Mouse (Mus musculus): Measurements from ENCODE around the gene Rtn4rl1. TPM values are rescaled to one million over a fixed set of nuclear protein-coding genes. Genes with fewer than 3 reads are reported as not detected.
A peak's percentile ranks its signal among the peaks of the same experiment; 100 is the strongest.

The Rtn4rl1 gene
- polyA plus RNA-seq, 1 experiment from 2014 or later: 2.1 TPM

- Histone ChIP-seq H3K36me3 (replicated peaks) (peaks cover 68% of the 10 kb centered on the region), H3K4me1 (peaks cover 44% of the 10 kb centered on the region), H3K27me3 (replicated peaks; ENCODE audit: low read depth, poor library complexity, severe bottlenecking) (peaks cover 7% of the 10 kb centered on the region), H3K27ac (replicated peaks) (no peak overlapping the region; the same call in 1 of the 2 replicates), H3K4me3 (no peak overlapping the region), H3K9me3 (no peaks in the 10 kb centered on the region)
- WGBS: 15% methylated on average over 2 of the region's 2 CpGs
- DNase-seq (ENCODE audit: low spot score): no peak
Observed at GRCm38 (mm10) chr11:75157901-75158300, 35.7 kb upstream of the Rtn4rl1 start.

- no peak overlapping the region for H3K27ac ChIP-seq (replicated peaks)
- no peak overlapping the region for H3K4me3 ChIP-seq
- 92% methylated on average over 14 of the region's 14 CpGs for WGBS
- no peak for DNase-seq (ENCODE audit: low spot score)
- H3K4me1 ChIP-seq: peaks cover 41% of the 10 kb centered on the region
- H3K9me3 ChIP-seq: no peaks in the 10 kb centered on the region
- peaks cover 68% of the 10 kb centered on the region for H3K36me3 ChIP-seq (replicated peaks)
- peaks cover 12% of the 10 kb centered on the region for H3K27me3 ChIP-seq (replicated peaks; ENCODE audit: low read depth, poor library complexity, severe bottlenecking)
Observed at GRCm38 (mm10) chr11:75158432-75158831, 35.2 kb upstream of the Rtn4rl1 start.

- 57% methylated on average over 2 of the region's 2 CpGs for whole genome bisulfite sequencing
- Histone ChIP-seq H3K36me3 (replicated peaks) (peaks cover 78% of the 10 kb centered on the region), H3K27me3 (replicated peaks; ENCODE audit: low read depth, poor library complexity, severe bottlenecking) (peaks cover 23% of the 10 kb centered on the region), H3K4me1 (peaks cover 40% of the 10 kb centered on the region), H3K4me3 (no peak overlapping the region), H3K27ac (replicated peaks) (no peak overlapping the region), H3K9me3 (no peaks in the 10 kb centered on the region)
- DNase-seq (ENCODE audit: low spot score): no peak
Observed at GRCm38 (mm10) chr11:75159564-75159963, 34.0 kb upstream of the Rtn4rl1 start.

GRCm38 (mm10) chr11:75160954-75161353 lies 32.6 kb upstream of the Rtn4rl1 start:
- no peak for DNase-seq (ENCODE audit: low spot score)
- Histone ChIP-seq H3K4me3 (no peak overlapping the region), H3K27me3 (replicated peaks; ENCODE audit: low read depth, poor library complexity, severe bottlenecking) (peaks cover 37% of the 10 kb centered on the region), H3K4me1 (peaks cover 50% of the 10 kb centered on the region), H3K27ac (replicated peaks) (no peak overlapping the region), H3K36me3 (replicated peaks) (peaks cover 80% of the 10 kb centered on the region), H3K9me3 (no peaks in the 10 kb centered on the region)
- WGBS: 82% methylated on average over 7 of the region's 7 CpGs

GRCm38 (mm10) chr11:75161417-75162008 lies 32.1 kb upstream of the Rtn4rl1 start:
- H3K27me3 ChIP-seq (replicated peaks; ENCODE audit: low read depth, poor library complexity, severe bottlenecking): peaks cover 43% of the 10 kb centered on the region
- H3K9me3 ChIP-seq: no peaks in the 10 kb centered on the region
- H3K4me3 ChIP-seq: no peak overlapping the region
- no peak for DNase-seq (ENCODE audit: low spot score)
- peaks cover 74% of the 10 kb centered on the region for H3K36me3 ChIP-seq (replicated peaks)
- WGBS: 73% methylated on average over 4 of the region's 4 CpGs
- 0 out of 2 replicates have a peak overlapping the region, but pooled peaks have one; percentile 21 for H3K27ac ChIP-seq (replicated peaks)
- peaks cover 50% of the 10 kb centered on the region for H3K4me1 ChIP-seq

GRCm38 (mm10) chr11:75162591-75163080 lies 30.9 kb upstream of the Rtn4rl1 start:
- Histone ChIP-seq H3K9me3 (no peaks in the 10 kb centered on the region), H3K27me3 (replicated peaks; ENCODE audit: low read depth, poor library complexity, severe bottlenecking) (peaks cover 54% of the 10 kb centered on the region), H3K27ac (replicated peaks) (no peak overlapping the region), H3K36me3 (replicated peaks) (peaks cover 66% of the 10 kb centered on the region), H3K4me3 (no peak overlapping the region), H3K4me1 (peaks cover 50% of the 10 kb centered on the region)
- DNase-seq (ENCODE audit: low spot score): no peak
- 92% methylated on average over 12 of the region's 12 CpGs for WGBS

DNA sequence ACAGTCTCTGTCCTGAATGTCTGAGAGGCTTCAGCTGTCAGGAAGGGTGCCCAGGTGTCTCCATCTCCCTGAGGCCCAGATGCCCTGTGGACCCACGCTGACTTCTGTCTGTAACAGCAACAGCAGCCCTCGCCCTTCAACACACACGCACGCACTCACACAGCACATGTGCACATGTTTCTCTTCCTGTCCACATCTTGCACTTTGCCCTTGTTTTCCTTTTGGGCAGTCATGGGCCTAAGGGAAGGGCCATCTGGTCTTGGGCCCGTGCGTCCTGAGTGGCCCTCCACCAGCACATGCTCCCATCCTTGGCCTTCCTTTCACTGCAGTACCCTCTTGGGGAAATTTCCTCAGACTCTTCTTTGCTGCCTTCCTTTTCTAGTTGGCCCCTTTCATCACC lies 30.2 kb upstream of the Rtn4rl1 start:
- H3K9me3 ChIP-seq: no peaks in the 10 kb centered on the region
- peaks cover 50% of the 10 kb centered on the region for H3K4me1 ChIP-seq
- H3K27me3 ChIP-seq (replicated peaks; ENCODE audit: low read depth, poor library complexity, severe bottlenecking): peaks cover 62% of the 10 kb centered on the region
- H3K27ac ChIP-seq (replicated peaks): no peak overlapping the region
- no peak for DNase-seq (ENCODE audit: low spot score)
- WGBS: 82% methylated on average over 6 of the region's 6 CpGs
- H3K36me3 ChIP-seq (replicated peaks): peaks cover 63% of the 10 kb centered on the region
- H3K4me3 ChIP-seq: no peak overlapping the region

DNA sequence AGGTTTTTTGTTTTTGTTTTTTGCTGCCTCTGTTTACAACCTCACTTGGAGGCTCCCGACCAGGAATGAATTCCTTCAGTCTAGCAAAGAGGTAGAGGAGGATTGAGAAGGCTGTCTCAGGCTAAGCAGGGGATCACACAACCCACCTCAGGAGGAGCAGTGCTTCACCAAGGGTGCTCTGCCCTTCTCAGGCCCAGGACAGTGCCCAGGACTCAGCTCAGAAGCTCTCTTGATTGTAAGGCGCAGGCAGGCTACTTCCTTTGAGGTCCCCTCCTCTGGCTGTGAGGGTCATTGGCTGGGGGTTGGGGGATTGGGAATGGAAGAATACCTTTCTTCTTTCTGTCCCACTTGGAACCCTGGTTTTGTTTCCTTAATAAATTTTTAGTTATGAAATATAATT lies 29.5 kb upstream of the Rtn4rl1 start:
- Histone ChIP-seq H3K9me3 (no peaks in the 10 kb centered on the region), H3K27ac (replicated peaks) (no peak overlapping the region), H3K4me3 (no peak overlapping the region), H3K4me1 (peaks cover 51% of the 10 kb centered on the region), H3K36me3 (replicated peaks) (peaks cover 56% of the 10 kb centered on the region), H3K27me3 (replicated peaks; ENCODE audit: low read depth, poor library complexity, severe bottlenecking) (peaks cover 68% of the 10 kb centered on the region)
- no peak for DNase-seq (ENCODE audit: low spot score)
- WGBS: 83% methylated on average over 2 of the region's 2 CpGs

DNA sequence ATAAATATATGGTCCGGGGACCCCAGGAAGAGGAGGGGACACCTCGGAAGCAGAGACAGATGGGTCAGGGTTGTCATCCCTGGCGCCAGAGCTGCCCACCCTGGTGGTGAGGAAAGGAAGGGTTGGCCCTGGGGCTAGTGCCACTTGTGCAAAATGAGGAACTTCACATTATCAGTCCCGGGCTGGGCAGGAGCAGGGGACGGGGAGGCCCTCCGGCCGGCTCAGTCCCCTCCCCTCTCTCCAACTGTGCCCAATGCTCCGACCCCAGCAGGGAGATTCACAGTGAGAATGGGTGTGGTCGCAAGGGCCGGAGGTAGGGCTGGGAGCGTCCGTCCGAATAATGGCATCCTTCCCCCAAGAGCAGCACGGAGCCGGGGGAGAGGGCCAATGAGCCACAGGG lies 28.8 kb upstream of the Rtn4rl1 start:
- DNase-seq (ENCODE audit: low spot score): peak; percentile 28
- 13% methylated on average over 15 of the region's 15 CpGs for whole genome bisulfite sequencing
- Histone ChIP-seq H3K36me3 (replicated peaks) (peaks cover 49% of the 10 kb centered on the region), H3K27ac (replicated peaks) (no peak overlapping the region), H3K4me3 (peak overlapping the region; percentile 58; the same call in 1 of the 2 replicates), H3K27me3 (replicated peaks; ENCODE audit: low read depth, poor library complexity, severe bottlenecking) (peaks cover 75% of the 10 kb centered on the region), H3K9me3 (no peaks in the 10 kb centered on the region), H3K4me1 (peaks cover 58% of the 10 kb centered on the region)

GRCm38 (mm10) chr11:75165441-75166192 lies 28.0 kb upstream of the Rtn4rl1 start:
- Histone ChIP-seq H3K27me3 (replicated peaks; ENCODE audit: low read depth, poor library complexity, severe bottlenecking) (peaks cover 84% of the 10 kb centered on the region), H3K27ac (replicated peaks) (no peak overlapping the region), H3K4me3 (peak overlapping the region; percentile 58), H3K9me3 (no peaks in the 10 kb centered on the region), H3K36me3 (replicated peaks) (peaks cover 41% of the 10 kb centered on the region), H3K4me1 (peaks cover 67% of the 10 kb centered on the region)
- peak; percentile 80 for DNase-seq (ENCODE audit: low spot score)
- WGBS: 3% methylated on average over 54 of the region's 54 CpGs

DNA sequence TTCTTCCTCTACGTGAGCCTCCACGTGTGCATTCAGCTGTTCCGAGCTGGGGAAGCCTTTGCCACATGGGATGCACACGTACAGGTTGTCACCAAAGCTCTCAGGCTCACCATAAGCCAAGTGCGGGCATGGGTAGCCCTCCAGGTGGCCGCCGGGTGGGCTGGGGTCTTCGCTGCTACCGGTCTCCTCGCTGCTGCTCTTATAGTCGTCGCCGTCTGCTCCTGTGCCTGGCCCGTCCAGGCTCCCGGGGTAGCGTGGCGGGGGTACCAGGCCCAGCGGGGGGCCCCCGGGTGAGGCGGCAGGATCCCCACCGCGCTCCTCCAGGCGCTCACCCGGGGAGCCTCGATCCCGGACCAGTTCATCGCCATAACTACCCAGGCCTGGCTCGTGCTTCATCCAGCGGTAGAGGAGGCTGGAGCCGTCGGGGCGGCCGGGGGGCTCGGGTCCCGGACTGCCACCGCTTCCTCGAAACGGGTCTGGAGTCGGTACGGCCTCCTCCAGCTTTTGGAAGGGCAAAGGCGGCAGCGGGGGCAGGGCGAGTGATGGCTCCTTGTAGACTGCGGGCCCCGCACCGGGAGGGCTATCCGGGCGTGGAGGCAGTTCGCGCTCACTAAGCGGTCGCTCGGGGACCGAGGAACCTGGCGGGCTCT lies 27.3 kb upstream of the Rtn4rl1 start:
- Histone ChIP-seq H3K9me3 (no peaks in the 10 kb centered on the region), H3K36me3 (replicated peaks) (peaks cover 34% of the 10 kb centered on the region), H3K27ac (replicated peaks) (peak overlapping the region; percentile 36), H3K4me3 (peak overlapping the region; percentile 58), H3K4me1 (peaks cover 69% of the 10 kb centered on the region), H3K27me3 (replicated peaks; ENCODE audit: low read depth, poor library complexity, severe bottlenecking) (peaks cover 91% of the 10 kb centered on the region)
- DNase-seq (ENCODE audit: low spot score): peak; percentile 40
- WGBS: 3% methylated on average over 55 of the region's 55 CpGs

GRCm38 (mm10) chr11:75166861-75167642 lies 26.5 kb upstream of the Rtn4rl1 start:
- peak overlapping the region; percentile 58 for H3K4me3 ChIP-seq
- H3K27ac ChIP-seq (replicated peaks): peak overlapping the region; percentile 36
- no peaks in the 10 kb centered on the region for H3K9me3 ChIP-seq
- peak; percentile 67 for DNase-seq (ENCODE audit: low spot score)
- H3K4me1 ChIP-seq: peaks cover 68% of the 10 kb centered on the region
- 2% methylated on average over 68 of the region's 68 CpGs for whole genome bisulfite sequencing
- peaks cover 98% of the 10 kb centered on the region for H3K27me3 ChIP-seq (replicated peaks; ENCODE audit: low read depth, poor library complexity, severe bottlenecking)
- peaks cover 26% of the 10 kb centered on the region for H3K36me3 ChIP-seq (replicated peaks)

All from embryonic facial prominence, embryonic 10.5 days (tissue).